Mouse (Mus musculus): ENCODE measurements around the gene Cfap44. TPM values are rescaled to one million over a fixed set of nuclear protein-coding genes. Genes with fewer than 3 reads are reported as not detected.

Gene Cfap44
- polyA plus RNA-seq, 1 experiment from 2014 or later = 1.5 TPM

GRCm38 (mm10) chr16:44375459-44375858 is 19.1 kb upstream of the Cfap44 start:
- Histone ChIP-seq H3K4me2 (ENCODE audit: low read depth, low read length, severe bottlenecking) (no peak overlapping the region), H3K36me3 (ENCODE audit: control insufficient read depth, insufficient read depth, low read length) (no peaks in the 10 kb centered on the region; the same call in 1 of the 2 replicates), H3K27ac (ENCODE audit: low read depth, low read length) (no peak overlapping the region), H3K9me3 (ENCODE audit: control insufficient read depth, low read length) (no peaks in the 10 kb centered on the region), H3K4me3 (ENCODE audit: low read depth, low read length) (no peak overlapping the region), H3K27me3 (ENCODE audit: control insufficient read depth, insufficient read depth, low read length) (no peaks in the 10 kb centered on the region), H3K4me1 (replicated peaks; ENCODE audit: control insufficient read depth, insufficient read depth, low read length) (no peaks in the 10 kb centered on the region), H3K9ac (ENCODE audit: low read length) (no peak overlapping the region)
- DNase-seq (ENCODE audit: low spot score) (no peak), ATAC-seq (replicated peaks; ENCODE audit: low FRiP score) (no peak)
- WGBS = 91% methylated on average over 4 of the region's 4 CpGs

- no peak overlapping the region for H3K4me2 ChIP-seq (ENCODE audit: low read depth, low read length, severe bottlenecking)
- no peak for DNase-seq (ENCODE audit: low spot score)
These were observed 14.6 kb upstream of the Cfap44 start for GRCm38 (mm10) chr16:44380006-44380405.

GRCm38 (mm10) chr16:44381578-44381977 is 13.0 kb upstream of the Cfap44 start:
- Histone ChIP-seq H3K27me3 (ENCODE audit: control insufficient read depth, insufficient read depth, low read length) (no peaks in the 10 kb centered on the region), H3K4me3 (ENCODE audit: low read depth, low read length) (no peak overlapping the region), H3K9me3 (ENCODE audit: control insufficient read depth, low read length) (no peaks in the 10 kb centered on the region), H3K36me3 (ENCODE audit: control insufficient read depth, insufficient read depth, low read length) (no peaks in the 10 kb centered on the region), H3K4me2 (ENCODE audit: low read depth, low read length, severe bottlenecking) (no peak overlapping the region), H3K9ac (ENCODE audit: low read length) (no peak overlapping the region), H3K4me1 (replicated peaks; ENCODE audit: control insufficient read depth, insufficient read depth, low read length) (0 out of 2 replicates have a peak, but pooled peaks cover 2% of the 10 kb centered on the region), H3K27ac (ENCODE audit: low read depth, low read length) (no peak overlapping the region)
- peak; percentile 62 for DNase-seq (ENCODE audit: low spot score)
- ATAC-seq (replicated peaks; ENCODE audit: low FRiP score) = no peak
- 12% methylated on average over 5 of the region's 5 CpGs for WGBS

More at GRCm38 (mm10) chr16:44380006-44380405, 14.6 kb upstream of the Cfap44 start:
- 64% methylated on average over 4 of the region's 4 CpGs for WGBS
- no peak overlapping the region for H3K27ac ChIP-seq (ENCODE audit: low read depth, low read length)
- H3K9ac ChIP-seq (ENCODE audit: low read length) = no peak overlapping the region
- no peaks in the 10 kb centered on the region for H3K27me3 ChIP-seq (ENCODE audit: control insufficient read depth, insufficient read depth, low read length)
- H3K4me1 ChIP-seq (replicated peaks; ENCODE audit: control insufficient read depth, insufficient read depth, low read length) = 0 out of 2 replicates have a peak, but pooled peaks cover 2% of the 10 kb centered on the region
- no peak for ATAC-seq (replicated peaks; ENCODE audit: low FRiP score)
- no peak overlapping the region for H3K4me3 ChIP-seq (ENCODE audit: low read depth, low read length)
- H3K9me3 ChIP-seq (ENCODE audit: control insufficient read depth, low read length) = no peaks in the 10 kb centered on the region
- no peaks in the 10 kb centered on the region for H3K36me3 ChIP-seq (ENCODE audit: control insufficient read depth, insufficient read depth, low read length)

GRCm38 (mm10) chr16:44383549-44383948 is 11.0 kb upstream of the Cfap44 start:
- Histone ChIP-seq H3K9ac (ENCODE audit: low read length) (no peak overlapping the region), H3K9me3 (ENCODE audit: control insufficient read depth, low read length) (no peaks in the 10 kb centered on the region), H3K36me3 (ENCODE audit: control insufficient read depth, insufficient read depth, low read length) (peaks cover 1% of the 10 kb centered on the region; the same call in 1 of the 2 replicates), H3K4me2 (ENCODE audit: low read depth, low read length, severe bottlenecking) (no peak overlapping the region), H3K27me3 (ENCODE audit: control insufficient read depth, insufficient read depth, low read length) (no peaks in the 10 kb centered on the region), H3K4me3 (ENCODE audit: low read depth, low read length) (no peak overlapping the region), H3K27ac (ENCODE audit: low read depth, low read length) (peak overlapping the region; percentile 51), H3K4me1 (replicated peaks; ENCODE audit: control insufficient read depth, insufficient read depth, low read length) (0 out of 2 replicates have a peak, but pooled peaks cover 2% of the 10 kb centered on the region)
- DNase-seq (ENCODE audit: low spot score) = no peak
- 23% methylated on average over 2 of the region's 2 CpGs for WGBS
- peak; percentile 63; the same call in 1 of the 2 replicates for ATAC-seq (replicated peaks; ENCODE audit: low FRiP score)

DNA sequence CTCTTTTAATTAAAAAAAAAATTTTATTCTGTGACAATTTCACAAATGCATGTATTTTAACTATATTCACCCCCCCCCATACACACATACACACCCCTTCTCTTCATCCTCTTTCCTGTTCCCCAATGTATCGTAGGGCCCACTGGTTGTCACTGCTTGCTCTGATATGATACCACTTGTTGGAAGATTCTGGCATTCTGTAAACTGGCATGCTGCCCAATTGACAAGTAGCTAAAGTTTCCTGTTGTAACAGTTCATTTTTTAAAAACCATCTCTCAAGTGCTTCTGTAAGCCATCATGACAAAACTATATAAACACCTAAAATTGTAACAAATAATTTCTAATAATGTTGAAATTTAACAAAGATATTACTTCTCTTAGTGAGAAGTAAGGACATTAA is 10.3 kb upstream of the Cfap44 start:
- no peak overlapping the region for H3K9ac ChIP-seq (ENCODE audit: low read length)
- H3K4me3 ChIP-seq (ENCODE audit: low read depth, low read length) = no peak overlapping the region
- ATAC-seq (replicated peaks; ENCODE audit: low FRiP score) (no peak), DNase-seq (ENCODE audit: low spot score) (no peak)
- H3K4me1 ChIP-seq (replicated peaks; ENCODE audit: control insufficient read depth, insufficient read depth, low read length) = 0 out of 2 replicates have a peak, but pooled peaks cover 2% of the 10 kb centered on the region
- H3K36me3 ChIP-seq (ENCODE audit: control insufficient read depth, insufficient read depth, low read length) = peaks cover 5% of the 10 kb centered on the region; the same call in 1 of the 2 replicates
- no peak overlapping the region for H3K4me2 ChIP-seq (ENCODE audit: low read depth, low read length, severe bottlenecking)
- no peak overlapping the region for H3K27ac ChIP-seq (ENCODE audit: low read depth, low read length)
- WGBS = 92% methylated on average over 1 of the region's 1 CpGs
- H3K27me3 ChIP-seq (ENCODE audit: control insufficient read depth, insufficient read depth, low read length) = no peaks in the 10 kb centered on the region
- H3K9me3 ChIP-seq (ENCODE audit: control insufficient read depth, low read length) = no peaks in the 10 kb centered on the region

GRCm38 (mm10) chr16:44391877-44392548 is 2.6 kb upstream of the Cfap44 start:
- no peak overlapping the region for H3K9ac ChIP-seq (ENCODE audit: low read length)
- no peak overlapping the region for H3K4me3 ChIP-seq (ENCODE audit: low read depth, low read length)
- H3K36me3 ChIP-seq (ENCODE audit: control insufficient read depth, insufficient read depth, low read length) = peaks cover 5% of the 10 kb centered on the region; the same call in 1 of the 2 replicates
- H3K9me3 ChIP-seq (ENCODE audit: control insufficient read depth, low read length) = no peaks in the 10 kb centered on the region
- H3K4me1 ChIP-seq (replicated peaks; ENCODE audit: control insufficient read depth, insufficient read depth, low read length) = peaks cover 10% of the 10 kb centered on the region; the same call in 1 of the 2 replicates
- 41% methylated on average over 9 of the region's 9 CpGs for WGBS
- H3K4me2 ChIP-seq (ENCODE audit: low read depth, low read length, severe bottlenecking) = no peak overlapping the region
- DNase-seq (ENCODE audit: low spot score) = peak; percentile 74
- ATAC-seq (replicated peaks; ENCODE audit: low FRiP score) = no peak
- no peaks in the 10 kb centered on the region for H3K27me3 ChIP-seq (ENCODE audit: control insufficient read depth, insufficient read depth, low read length)
- H3K27ac ChIP-seq (ENCODE audit: low read depth, low read length) = no peak overlapping the region

GRCm38 (mm10) chr16:44404933-44405332 is 10.3 kb downstream of the Cfap44 start:
- H3K4me2 ChIP-seq (ENCODE audit: low read depth, low read length, severe bottlenecking) = no peak overlapping the region
- H3K27me3 ChIP-seq (ENCODE audit: control insufficient read depth, insufficient read depth, low read length) = no peaks in the 10 kb centered on the region
- ATAC-seq (replicated peaks; ENCODE audit: low FRiP score) (no peak), DNase-seq (ENCODE audit: low spot score) (no peak)
- H3K36me3 ChIP-seq (ENCODE audit: control insufficient read depth, insufficient read depth, low read length) = no peaks in the 10 kb centered on the region
- no peak overlapping the region for H3K9ac ChIP-seq (ENCODE audit: low read length)
- 94% methylated on average over 5 of the region's 5 CpGs for WGBS
- H3K27ac ChIP-seq (ENCODE audit: low read depth, low read length) = no peak overlapping the region
- no peaks in the 10 kb centered on the region for H3K9me3 ChIP-seq (ENCODE audit: control insufficient read depth, low read length)
- no peak overlapping the region for H3K4me3 ChIP-seq (ENCODE audit: low read depth, low read length)
- no peaks in the 10 kb centered on the region for H3K4me1 ChIP-seq (replicated peaks; ENCODE audit: control insufficient read depth, insufficient read depth, low read length)

- DNase-seq (ENCODE audit: low spot score) = no peak
- Histone ChIP-seq H3K36me3 (ENCODE audit: control insufficient read depth, insufficient read depth, low read length) (no peaks in the 10 kb centered on the region), H3K4me3 (ENCODE audit: low read depth, low read length) (no peak overlapping the region), H3K4me2 (ENCODE audit: low read depth, low read length, severe bottlenecking) (no peak overlapping the region), H3K9me3 (ENCODE audit: control insufficient read depth, low read length) (no peaks in the 10 kb centered on the region), H3K27me3 (ENCODE audit: control insufficient read depth, insufficient read depth, low read length) (no peaks in the 10 kb centered on the region), H3K4me1 (replicated peaks; ENCODE audit: control insufficient read depth, insufficient read depth, low read length) (no peaks in the 10 kb centered on the region), H3K27ac (ENCODE audit: low read depth, low read length) (no peak overlapping the region), H3K9ac (ENCODE audit: low read length) (no peak overlapping the region)
- no peak for ATAC-seq (replicated peaks; ENCODE audit: low FRiP score)
- WGBS = 93% methylated on average over 5 of the region's 5 CpGs
These were observed 12.6 kb downstream of the Cfap44 start for GRCm38 (mm10) chr16:44407211-44407610.

- no peaks in the 10 kb centered on the region for H3K27me3 ChIP-seq (ENCODE audit: control insufficient read depth, insufficient read depth, low read length)
- H3K4me2 ChIP-seq (ENCODE audit: low read depth, low read length, severe bottlenecking) = no peak overlapping the region
- no peak overlapping the region for H3K27ac ChIP-seq (ENCODE audit: low read depth, low read length)
- no peak overlapping the region for H3K9ac ChIP-seq (ENCODE audit: low read length)
- ATAC-seq (replicated peaks; ENCODE audit: low FRiP score) = no peak
- WGBS = 85% methylated on average over 2 of the region's 2 CpGs
- DNase-seq (ENCODE audit: low spot score) = no peak
- no peaks in the 10 kb centered on the region for H3K9me3 ChIP-seq (ENCODE audit: control insufficient read depth, low read length)
- no peaks in the 10 kb centered on the region for H3K4me1 ChIP-seq (replicated peaks; ENCODE audit: control insufficient read depth, insufficient read depth, low read length)
- no peak overlapping the region for H3K4me3 ChIP-seq (ENCODE audit: low read depth, low read length)
- no peaks in the 10 kb centered on the region for H3K36me3 ChIP-seq (ENCODE audit: control insufficient read depth, insufficient read depth, low read length)
These were observed 13.7 kb downstream of the Cfap44 start for GRCm38 (mm10) chr16:44408290-44408689.
